In the genomic region with DNA sequence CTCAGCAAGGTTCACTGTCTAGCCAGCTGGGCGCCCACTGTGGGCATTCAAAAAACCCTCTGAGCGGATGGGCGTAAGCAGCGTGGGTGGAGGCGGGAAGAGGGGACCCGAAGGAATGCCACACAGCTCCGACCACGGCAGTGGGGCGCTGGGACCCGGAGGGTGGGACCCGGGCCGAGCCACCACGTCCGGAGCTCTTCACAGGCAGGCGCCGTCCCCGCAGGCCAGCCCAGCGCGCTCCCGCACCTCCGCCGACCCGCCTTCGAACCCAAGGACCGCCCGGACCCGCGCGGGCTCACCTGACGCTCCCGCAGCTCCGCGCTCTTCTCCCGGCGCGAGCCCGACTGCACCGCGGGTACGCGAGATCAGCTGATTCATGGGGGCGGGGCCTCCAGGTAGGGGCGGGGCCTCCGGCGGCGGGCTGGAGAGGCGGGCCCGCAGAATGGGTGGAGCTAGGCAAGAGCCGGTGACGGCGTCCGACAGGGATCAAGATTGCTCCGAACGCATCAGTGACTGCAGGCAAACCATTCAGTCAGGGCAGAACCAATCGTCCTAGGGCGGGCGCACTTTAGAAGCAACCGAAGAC, we compare ENCODE assay signal across 8 mouse cellular contexts. TPM values are rescaled to one million over a fixed set of nuclear protein-coding genes. Genes with fewer than 3 reads are reported as not detected.
DNase-seq lines count a peak whose midpoint lies in the region; ATAC-seq lines count a peak whose summit lies in the region.

A gene (minus strand): TSS at position 376 of the 586 bp plus-strand sequence.

- peak within 1 kb of the TSS; percentile 95 to 99 for H3K4me3 ChIP-seq in heart, embryonic 14.5 days (ENCODE audit: control insufficient read depth in 1 of 2, insufficient read depth in 1 of 2, low read depth in 1 of 2, low read length in 2 of 2)
- H3K4me3 ChIP-seq in liver, embryonic 13.5 days (replicated peaks): peak within 1 kb of the TSS; percentile 87
- peak within 1 kb of the TSS; percentile 85 for H3K4me3 ChIP-seq in stomach, embryonic 16.5 days (replicated peaks; ENCODE audit: low read length)

- no peaks in the 10 kb centered on the region for H3K9me3 ChIP-seq in heart, embryonic 14.5 days (ENCODE audit: control insufficient read depth, low read length)
- no peaks in the 10 kb centered on the region for H3K9me3 ChIP-seq in liver, embryonic 13.5 days (replicated peaks)
- no peaks in the 10 kb centered on the region for H3K9me3 ChIP-seq in stomach, embryonic 16.5 days (replicated peaks; ENCODE audit: control insufficient read depth, low read length)

- no peaks in the 10 kb centered on the region for H3K4me1 ChIP-seq in heart, embryonic 14.5 days (ENCODE audit: control insufficient read depth in 2 of 2, insufficient read depth in 2 of 2, low read length in 2 of 2)
- H3K4me1 ChIP-seq in liver, embryonic 13.5 days (replicated peaks): peaks cover 28% of the 10 kb centered on the region
- no peaks in the 10 kb centered on the region for H3K4me1 ChIP-seq in stomach, embryonic 16.5 days (ENCODE audit: control insufficient read depth, insufficient read depth, low read length)

- peak; percentile 94 for DNase-seq in c-Kit-negative CD71-positive TER-119-positive erythroid progenitor cells, embryonic 14.5 days (ENCODE audit: low read depth, low spot score)
- peak; percentile 90 for DNase-seq in fibroblast of lung, adult 2 months (ENCODE audit: low read depth)
- peak; percentile 99 for DNase-seq in kidney, postnatal 14 days
- peak; percentile 93 for DNase-seq in liver, embryonic 13.5 days
- peak; percentile 100 for DNase-seq in neural tube, embryonic 10.5 days (ENCODE audit: extremely low spot score, low spot score)

- peak within 1 kb of the TSS; percentile 90 for H3K9ac ChIP-seq in heart, embryonic 14.5 days (ENCODE audit: low read length)
- H3K9ac ChIP-seq in liver, embryonic 13.5 days: peak within 1 kb of the TSS; percentile 89
- peak within 1 kb of the TSS; percentile 91 for H3K9ac ChIP-seq in stomach, embryonic 16.5 days (ENCODE audit: low read length)

- WGBS in heart, embryonic 14.5 days: under 1% methylated on average over 58 of the region's 58 CpGs
- WGBS in liver, embryonic 13.5 days (ENCODE audit: insufficient replicate concordance): under 1% methylated on average over 50 of the region's 58 CpGs
- WGBS in stomach, embryonic 16.5 days: 0% methylated on average over 58 of the region's 58 CpGs

- no peaks in the 10 kb centered on the region for H3K36me3 ChIP-seq in heart, embryonic 14.5 days (ENCODE audit: control insufficient read depth, insufficient read depth, low read length)
- H3K36me3 ChIP-seq in liver, embryonic 13.5 days: no peaks in the 10 kb centered on the region
- no peaks in the 10 kb centered on the region for H3K36me3 ChIP-seq in stomach, embryonic 16.5 days (ENCODE audit: control insufficient read depth, insufficient read depth, low read length)

- H3K4me2 ChIP-seq in heart, embryonic 14.5 days (ENCODE audit: low read length): peak within 1 kb of the TSS; percentile 91
- peak within 1 kb of the TSS; percentile 96 for H3K4me2 ChIP-seq in liver, embryonic 13.5 days
- H3K4me2 ChIP-seq in stomach, embryonic 16.5 days (ENCODE audit: low read depth, low read length): peak within 1 kb of the TSS; percentile 91

- peak within 1 kb of the TSS; percentile 68 for H3K27ac ChIP-seq in heart, embryonic 14.5 days (replicated peaks in 1 of 2; ENCODE audit: control insufficient read depth in 1 of 2, insufficient read depth in 1 of 2, low read depth in 2 of 2, low read length in 2 of 2)
- peak within 1 kb of the TSS; percentile 78 for H3K27ac ChIP-seq in liver, embryonic 13.5 days
- H3K27ac ChIP-seq in stomach, embryonic 16.5 days (ENCODE audit: low read length): peak within 1 kb of the TSS; percentile 78

- peak; percentile 90 for ATAC-seq in CD4-positive, CD25-positive, alpha-beta regulatory T cell, adult 4 months
- ATAC-seq in heart, embryonic 14.5 days (ENCODE audit: insufficient number of reproducible peaks, insufficient read depth, low FRiP score, low read depth): peak; percentile 94
- ATAC-seq in liver, embryonic 13.5 days (ENCODE audit: low read depth): peak; percentile 91
- peak; percentile 97 for ATAC-seq in stomach, embryonic 16.5 days (ENCODE audit: insufficient read depth, low FRiP score)

- no peaks in the 10 kb centered on the region for H3K27me3 ChIP-seq in heart, embryonic 14.5 days (ENCODE audit: control insufficient read depth, insufficient read depth, low read length)
- H3K27me3 ChIP-seq in liver, embryonic 13.5 days: no peaks in the 10 kb centered on the region
- H3K27me3 ChIP-seq in stomach, embryonic 16.5 days (ENCODE audit: control insufficient read depth, insufficient read depth, low read length): no peaks in the 10 kb centered on the region

RNA-seq across cellular contexts. Expression of the gene that starts here (rescaled TPM):
- 1 to 10 TPM; 7.5 to 8.2 TPM for polyA plus RNA-seq in CD4-positive, CD25-positive, alpha-beta regulatory T cell, adult 4 months (2017; shearing (Covaris generic))
- 6.7 and 8.6 TPM in 2 replicates for polyA plus RNA-seq in heart, embryonic 14.5 days (2014; fragmentation: Nextera tagmentation; extraction: Ambion mirVana)
- polyA plus RNA-seq in liver, embryonic 13.5 days (2015; fragmentation: Nextera tagmentation; extraction: Ambion mirVana): 4.5 and 6.4 TPM in 2 replicates
- 9.2 and 9.7 TPM in 2 replicates for polyA plus RNA-seq in stomach, embryonic 16.5 days (2015; fragmentation: Nextera tagmentation; extraction: Ambion mirVana)

Comparison
In these comparisons a context has a peak if more than half of its experiments do, and no peak if none do; other contexts are left out.
1. Peak in every context shown above with its lines: DNase-seq, ATAC-seq, H3K4me3 ChIP-seq and H3K27ac ChIP-seq.